Mouse (Mus musculus): Measurements from ENCODE around the gene Hmga2.

- TF ChIP-seq MAFK (IDR thresholded peaks at IDR 0.05; ENCODE audit: insufficient read depth, low read depth, low read length) (no peak), CHD2 (IDR thresholded peaks at IDR 0.05; ENCODE audit: low read depth, low read length) (no peak)
Measured at GRCm38 (mm10) chr10:120434433-120434832, 41.8 kb downstream of the Hmga2 start.

Data from ES-E14 (cell line).